Mouse (Mus musculus) olfactory bulb, adult 2 months (tissue): ENCODE measurements around the gene Spock1. TPM values are rescaled to one million over a fixed set of nuclear protein-coding genes. Genes with fewer than 3 reads are reported as not detected.

Experiments
- H3K27ac ChIP-seq: fragments of 200-500 bp; 2 replicates; pipeline ENCODE4 v1.5.1; 2012; ENCODE audit warnings: low read depth, low read length; ENCODE audit not compliant: insufficient read depth
- H3K4me1 ChIP-seq: fragments of 200-500 bp; 2 replicates; pipeline ENCODE4 v1.6.1; 2012; ENCODE audit warnings: low read length; ENCODE audit not compliant: control insufficient read depth, insufficient read depth
- H3K4me3 ChIP-seq: fragments of 200-500 bp; 2 replicates; pipeline ENCODE4 v1.5.1; 2012; ENCODE audit warnings: mild to moderate bottlenecking, low read depth, low read length, moderate library complexity; ENCODE audit not compliant: insufficient read depth
- CTCF ChIP-seq: fragments of 200-500 bp; IDR thresholded peaks from 2 replicates; pipeline ENCODE4 v1.5.1; 2012; ENCODE audit warnings: low read depth, mild to moderate bottlenecking, low read length, moderate library complexity; ENCODE audit not compliant: insufficient read depth
- POLR2A ChIP-seq: fragments of 200-500 bp; IDR thresholded peaks from 2 replicates; pipeline ENCODE4 v1.6.1; 2012; ENCODE audit warnings: mild to moderate bottlenecking, low read depth, low read length, moderate library complexity; ENCODE audit not compliant: insufficient read depth
- WGBS: fragments of 180-500 bp; shearing (Covaris S2); methylation state at CpG from one replicate; pipeline ENCODE4 v1.1.7; 2018; 5-methylcytosine and 5-hydroxymethylcytosine counted together
- polyA plus RNA-seq: library from polyadenylated mRNA; stranded (reverse); fragments of >200 nt; gene quantifications from 2 replicates; pipeline ENCODE4 v1.2.4, GENCODE M21; 2012; ENCODE audit warnings: low replicate concordance; ENCODE audit not compliant: missing spikeins, insufficient read depth, insufficient read length

Spock1 gene
- polyA plus RNA-seq, 1 experiment: not detected

- TF ChIP-seq CTCF (no peak), POLR2A (no peak)
- Histone ChIP-seq H3K27ac (no peak overlapping the region), H3K4me1 (0 out of 2 replicates have a peak, but pooled peaks cover 2% of the 10 kb centered on the region), H3K4me3 (no peak overlapping the region)
- 80% methylated on average over 8 of the region's 8 CpGs for WGBS
These were observed 53.7 kb downstream of the Spock1 start for GRCm38 (mm10) chr13:57854416-57854815.

GRCm38 (mm10) chr13:57853621-57854020 is 54.5 kb downstream of the Spock1 start:
- Histone ChIP-seq H3K4me1 (0 out of 2 replicates have a peak, but pooled peaks cover 2% of the 10 kb centered on the region), H3K4me3 (no peak overlapping the region), H3K27ac (no peak overlapping the region)
- no peak for TF ChIP-seq POLR2A
- no peak for TF ChIP-seq CTCF
- WGBS: 59% methylated on average over 1 of the region's 1 CpGs

- TF ChIP-seq CTCF (no peak), POLR2A (no peak)
- 94% methylated on average over 10 of the region's 10 CpGs for WGBS
- H3K27ac ChIP-seq: no peak overlapping the region
- 0 out of 2 replicates have a peak, but pooled peaks cover 2% of the 10 kb centered on the region for H3K4me1 ChIP-seq
- H3K4me3 ChIP-seq: no peak overlapping the region
These were observed 55.0 kb downstream of the Spock1 start for GRCm38 (mm10) chr13:57853156-57853555.

GRCm38 (mm10) chr13:57848931-57849330 is 59.2 kb downstream of the Spock1 start:
- H3K27ac ChIP-seq: no peak overlapping the region
- H3K4me1 ChIP-seq: no peaks in the 10 kb centered on the region
- H3K4me3 ChIP-seq: no peak overlapping the region
- no peak for TF ChIP-seq POLR2A
- 97% methylated on average over 1 of the region's 1 CpGs for WGBS

GRCm38 (mm10) chr13:57847101-57847500 is 61.0 kb downstream of the Spock1 start:
- 92% methylated on average over 4 of the region's 4 CpGs for WGBS

GRCm38 (mm10) chr13:57846468-57846867 is 61.7 kb downstream of the Spock1 start:
- TF ChIP-seq POLR2A: no peak
- TF ChIP-seq CTCF: no peak
- Histone ChIP-seq H3K4me1 (no peaks in the 10 kb centered on the region), H3K4me3 (no peak overlapping the region), H3K27ac (no peak overlapping the region)
- 95% methylated on average over 9 of the region's 9 CpGs for whole genome bisulfite sequencing

More at GRCm38 (mm10) chr13:57847101-57847500, 61.0 kb downstream of the Spock1 start:
- Histone ChIP-seq H3K4me3 (no peak overlapping the region), H3K27ac (no peak overlapping the region), H3K4me1 (no peaks in the 10 kb centered on the region)
- TF ChIP-seq CTCF (no peak), POLR2A (no peak)

GRCm38 (mm10) chr13:57841141-57841848 is 66.8 kb downstream of the Spock1 start:
- no peak overlapping the region for H3K27ac ChIP-seq
- TF ChIP-seq POLR2A (no peak), CTCF (no peak)
- no peak overlapping the region for H3K4me3 ChIP-seq
- 97% methylated on average over 5 of the region's 5 CpGs for WGBS
- no peaks in the 10 kb centered on the region for H3K4me1 ChIP-seq

- Histone ChIP-seq H3K27ac (no peak overlapping the region), H3K4me1 (no peaks in the 10 kb centered on the region), H3K4me3 (no peak overlapping the region)
- no peak for TF ChIP-seq CTCF
- TF ChIP-seq POLR2A: no peak
- WGBS: 51% methylated on average over 5 of the region's 5 CpGs
These were observed 70.3 kb downstream of the Spock1 start for GRCm38 (mm10) chr13:57837691-57838437.
